Mouse (Mus musculus) stomach, postnatal 0 days (tissue): ENCODE measurements around the gene Nat9. TPM values are rescaled to one million over a fixed set of nuclear protein-coding genes. Genes with fewer than 3 reads are reported as not detected.
A peak's percentile ranks its signal among the peaks of the same experiment; 100 is the strongest.

Experiments
- ATAC-seq: fragments of 200-750 bp; cut with Nextera tagmentation; 2 replicates; pipeline ENCODE4 v1.8.0; 2017; ENCODE audit not compliant: low FRiP score, low TSS enrichment
- DNase-seq: peaks from one replicate; pipeline ENCODE4 v3.0.0-alpha.2; 2016; ENCODE audit warnings: low spot score
- H3K27ac ChIP-seq: fragments of 300-500 bp; sonication (generic); replicated peaks from 2 replicates; pipeline ENCODE4 v1.5.1; 2014; ENCODE audit warnings: mild to moderate bottlenecking, control low read depth
- H3K27me3 ChIP-seq: fragments of 300-500 bp; sonication (generic); 2 replicates; pipeline ENCODE4 v1.6.1; 2014; ENCODE audit warnings: low read length; ENCODE audit not compliant: control insufficient read depth, insufficient read depth
- H3K36me3 ChIP-seq: fragments of 300-500 bp; sonication (generic); 2 replicates; pipeline ENCODE4 v1.6.1; 2014; ENCODE audit warnings: low read length, mixed read lengths; ENCODE audit not compliant: control insufficient read depth, insufficient read depth
- H3K4me1 ChIP-seq: fragments of 300-500 bp; sonication (generic); replicated peaks from 2 replicates; pipeline ENCODE4 v1.6.1; 2014; ENCODE audit warnings: antibody characterized with exemption; ENCODE audit not compliant: control insufficient read depth, insufficient read depth
- H3K4me2 ChIP-seq: fragments of 300-500 bp; sonication (generic); replicated peaks from 2 replicates; pipeline ENCODE4 v1.6.1; 2014; ENCODE audit warnings: low read depth, mild to moderate bottlenecking, control low read depth, moderate library complexity
- H3K4me3 ChIP-seq: fragments of 300-500 bp; sonication (generic); 2 replicates; pipeline ENCODE4 v1.5.1; 2014; ENCODE audit warnings: low read depth, low read length, control low read depth
- H3K9ac ChIP-seq: fragments of 300-500 bp; sonication (generic); 2 replicates; pipeline ENCODE4 v1.6.1; 2014; ENCODE audit warnings: mild to moderate bottlenecking, low read length, control low read depth, mixed read lengths
- H3K9me3 ChIP-seq: fragments of 300-500 bp; sonication (generic); 2 replicates; pipeline ENCODE4 v1.6.1; 2016; ENCODE audit warnings: low read length; ENCODE audit not compliant: control insufficient read depth
- CTCF ChIP-seq: IDR thresholded peaks from 2 replicates; pipeline ENCODE4 v1.5.1; 2016; ENCODE audit warnings: antibody characterized with exemption, low read depth, mild to moderate bottlenecking, moderate library complexity
- EP300 ChIP-seq: optimal IDR thresholded peaks from 2 replicates; pipeline ENCODE3; 2016; ENCODE audit warnings: antibody characterized with exemption
- WGBS: fragments of 180-500 bp; shearing (Covaris S2); extraction: QIAGEN DNeasy Blood & Tissue Kit; methylation state at CpG from one replicate; pipeline ENCODE4 v1.1.7; 2014; 5-methylcytosine and 5-hydroxymethylcytosine counted together
- polyA plus RNA-seq: library from polyadenylated mRNA; unstranded; fragments of >200 nt; fragmentation: Nextera tagmentation; extraction: Ambion mirVana; gene quantifications from 2 replicates; pipeline ENCODE4 v1.2.1, GENCODE M21; 2015

The Nat9 gene
- polyA plus RNA-seq, 1 experiment from 2014 or later, result 18.1 TPM

DNA sequence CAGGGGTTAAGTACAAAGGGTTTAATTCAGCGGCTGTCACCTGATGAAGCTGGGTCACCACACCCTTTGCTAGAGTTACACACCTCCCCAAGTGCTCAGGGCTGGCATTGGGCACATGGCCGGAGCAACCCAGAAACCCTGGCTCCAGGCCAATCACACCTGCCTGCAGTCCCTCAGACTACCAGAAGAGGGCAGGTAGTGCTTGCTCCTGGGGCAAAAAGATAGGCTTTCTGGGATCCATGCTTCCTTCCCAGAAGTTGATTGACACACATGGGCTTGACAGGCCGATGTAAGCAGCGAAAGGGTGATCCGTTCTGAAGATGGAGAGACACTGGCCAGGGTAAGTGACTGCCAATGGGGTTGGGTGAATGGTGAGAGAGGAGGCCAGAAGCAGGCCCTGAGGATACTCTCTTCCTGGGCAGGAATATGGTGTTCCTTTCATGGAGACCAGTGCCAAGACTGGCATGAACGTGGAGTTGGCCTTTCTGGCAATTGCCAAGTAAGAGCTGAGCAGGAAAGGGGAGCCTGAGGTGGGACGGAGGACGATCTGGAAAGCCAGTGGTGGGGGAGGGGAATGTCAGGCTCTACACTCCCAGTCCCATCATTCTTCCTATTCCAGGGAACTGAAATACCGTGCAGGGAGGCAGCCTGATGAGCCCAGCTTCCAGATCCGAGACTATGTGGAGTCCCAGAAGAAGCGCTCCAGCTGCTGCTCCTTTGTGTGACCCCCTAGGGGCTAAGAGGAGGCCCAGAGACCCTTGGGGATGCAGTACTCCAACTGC, 27.5 kb downstream of the Nat9 start:
- TF ChIP-seq CTCF (peak; percentile 90), EP300 (no peak)
- Histone ChIP-seq H3K4me2 (no peak overlapping the region), H3K9me3 (no peaks in the 10 kb centered on the region), H3K27me3 (no peaks in the 10 kb centered on the region), H3K4me3 (no peak overlapping the region), H3K9ac (no peak overlapping the region), H3K4me1 (no peaks in the 10 kb centered on the region), H3K27ac (no peak overlapping the region), H3K36me3 (no peaks in the 10 kb centered on the region)
- WGBS, result 57% methylated on average over 11 of the region's 11 CpGs
- peak; percentile 24; the same call in 1 of the 2 replicates for ATAC-seq
- DNase-seq, result peak; percentile 92

DNA sequence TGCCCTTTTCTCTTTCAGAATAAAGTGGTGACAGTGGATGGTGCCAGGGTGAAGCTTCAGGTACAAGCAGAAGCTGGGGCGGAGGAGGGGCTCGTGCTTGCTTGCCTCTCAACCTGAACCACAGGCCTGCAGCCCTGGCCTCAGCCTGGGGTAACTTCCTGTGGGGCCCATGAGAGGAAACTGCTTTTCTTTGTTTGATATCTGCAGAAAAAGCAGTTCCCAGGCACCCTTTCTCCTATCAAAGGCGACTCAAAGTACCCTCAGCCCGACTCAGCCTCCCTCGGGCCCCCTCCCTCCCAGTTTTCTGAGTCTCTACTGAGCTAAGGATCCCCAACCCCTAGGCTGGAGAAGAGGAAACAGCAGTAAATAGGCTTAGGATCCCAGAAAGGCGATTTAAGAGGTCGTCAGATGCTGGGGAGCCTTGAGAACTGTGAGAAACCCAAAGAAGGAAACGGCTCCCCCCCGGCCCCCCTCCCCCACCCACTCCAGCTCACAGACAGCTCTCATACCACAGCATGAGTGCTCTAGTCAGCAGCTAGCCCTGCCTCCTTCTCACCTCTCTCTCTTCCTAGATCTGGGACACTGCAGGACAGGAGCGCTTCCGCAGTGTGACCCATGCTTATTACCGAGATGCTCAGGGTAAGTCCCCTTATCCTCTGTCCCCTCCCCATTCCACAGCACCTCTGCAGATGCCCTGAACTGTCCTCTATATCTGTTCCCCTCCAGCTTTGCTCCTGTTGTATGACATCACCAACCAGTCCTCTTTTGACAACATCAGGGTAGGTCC, 29.5 kb downstream of the Nat9 start:
- ATAC-seq (no peak), DNase-seq (no peak)
- Histone ChIP-seq H3K9ac (no peak overlapping the region), H3K9me3 (no peaks in the 10 kb centered on the region), H3K4me1 (no peaks in the 10 kb centered on the region), H3K27ac (no peak overlapping the region; the same call in 1 of the 2 replicates), H3K27me3 (no peaks in the 10 kb centered on the region), H3K36me3 (no peaks in the 10 kb centered on the region), H3K4me2 (no peak overlapping the region), H3K4me3 (no peak overlapping the region)
- 23% methylated on average over 12 of the region's 12 CpGs for WGBS
- no peak for TF ChIP-seq CTCF
- no peak for TF ChIP-seq EP300

DNA sequence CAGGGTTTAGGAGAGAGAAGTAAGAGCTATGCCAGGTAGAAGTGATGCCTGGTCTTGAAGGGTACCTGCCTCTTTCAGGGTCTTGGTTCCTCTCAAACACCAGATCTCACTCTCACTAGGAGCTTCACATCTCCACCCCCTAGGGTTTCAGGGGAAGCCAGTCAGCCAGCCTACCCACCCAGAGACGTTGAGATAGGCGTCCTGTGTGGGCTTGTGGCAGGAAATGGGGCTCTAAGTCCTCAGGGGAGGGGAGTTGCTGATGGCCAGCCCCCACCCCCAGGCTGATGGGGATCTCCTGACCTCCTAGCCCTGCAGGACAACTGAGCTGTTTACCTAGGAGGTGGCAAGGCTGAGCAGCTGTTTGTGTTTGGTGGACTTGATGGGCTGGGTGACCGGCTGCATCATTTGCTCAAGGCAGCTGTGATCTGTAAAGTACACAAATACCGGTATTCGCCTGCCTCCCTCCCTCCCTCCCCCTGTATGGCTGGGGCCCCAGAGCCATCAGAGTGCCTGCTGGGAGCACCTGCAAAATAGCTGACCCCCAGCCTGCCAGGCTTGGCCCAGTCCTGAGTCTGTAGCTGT, 32.5 kb downstream of the Nat9 start:
- TF ChIP-seq EP300 (no peak), CTCF (no peak)
- DNase-seq (no peak), ATAC-seq (no peak)
- H3K4me2 ChIP-seq, result no peak overlapping the region
- H3K27ac ChIP-seq, result no peak overlapping the region
- H3K36me3 ChIP-seq, result no peaks in the 10 kb centered on the region
- no peaks in the 10 kb centered on the region for H3K27me3 ChIP-seq
- H3K4me1 ChIP-seq, result no peaks in the 10 kb centered on the region
- H3K9ac ChIP-seq, result 0 out of 2 replicates have a peak overlapping the region, but pooled peaks have one; percentile 13
- WGBS, result 5% methylated on average over 5 of the region's 5 CpGs
- no peaks in the 10 kb centered on the region for H3K9me3 ChIP-seq
- H3K4me3 ChIP-seq, result no peak overlapping the region

DNA sequence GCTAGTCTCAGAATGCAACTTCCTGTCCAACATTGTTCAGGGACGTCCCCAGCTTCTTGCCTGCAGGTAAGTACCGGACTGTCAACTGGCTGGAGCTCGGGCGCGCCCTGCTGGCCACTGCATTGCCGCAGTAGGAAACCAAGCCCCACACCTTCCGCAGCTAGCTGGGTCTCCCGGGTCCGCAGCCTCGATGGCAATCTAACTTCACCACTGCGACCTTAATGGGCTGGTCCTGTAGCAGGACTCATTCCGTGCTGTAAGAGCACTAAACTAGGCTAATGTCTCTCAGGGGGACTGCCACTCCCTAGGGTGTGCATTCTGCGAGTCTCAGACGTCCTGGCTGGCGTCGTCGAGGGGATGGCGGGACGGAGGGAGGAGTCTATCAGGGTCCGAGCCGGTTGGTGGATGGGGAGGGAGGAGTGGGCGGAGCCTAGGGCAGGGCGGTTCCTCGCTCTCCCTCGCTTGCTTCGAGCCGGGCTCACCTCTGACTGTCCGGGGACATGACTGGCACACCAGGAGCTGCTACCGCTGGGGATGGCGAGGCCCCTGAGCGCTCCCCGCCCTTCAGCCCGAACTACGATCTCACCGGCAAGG, 33.9 kb downstream of the Nat9 start:
- peak; percentile 87 for DNase-seq

DNA sequence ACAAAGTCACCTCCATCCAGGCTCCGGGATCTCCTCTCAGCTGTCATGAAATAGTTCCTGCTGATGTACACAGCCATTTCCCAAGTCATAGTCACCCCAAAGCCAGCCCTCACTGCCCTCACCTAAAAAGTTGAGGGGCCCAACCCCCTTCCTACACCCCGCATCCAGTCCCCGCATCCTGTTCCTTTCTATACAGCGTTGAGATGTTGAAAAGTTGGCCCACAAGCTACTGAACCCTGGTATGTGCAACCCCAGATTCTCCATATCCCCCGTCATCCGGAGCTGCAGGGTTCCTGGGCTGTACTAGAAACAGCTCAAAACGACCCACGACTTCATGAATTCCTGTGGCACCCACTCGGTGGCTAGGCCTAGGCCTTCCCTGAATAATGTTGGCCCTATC, 34.6 kb downstream of the Nat9 start:
- Histone ChIP-seq H3K36me3 (no peaks in the 10 kb centered on the region), H3K27me3 (no peaks in the 10 kb centered on the region), H3K27ac (no peak overlapping the region), H3K4me1 (no peaks in the 10 kb centered on the region), H3K4me3 (no peak overlapping the region), H3K4me2 (no peak overlapping the region; the same call in 1 of the 2 replicates), H3K9ac (no peak overlapping the region), H3K9me3 (no peaks in the 10 kb centered on the region)
- DNase-seq (no peak), ATAC-seq (no peak)
- 77% methylated on average over 9 of the region's 9 CpGs for WGBS
- TF ChIP-seq EP300, result no peak
- TF ChIP-seq CTCF, result no peak

More for the DNA sequence above, 33.9 kb downstream of the Nat9 start:
- ATAC-seq, result peak; percentile 86
- Histone ChIP-seq H3K4me3 (peak overlapping the region; percentile 15), H3K9ac (peak overlapping the region; percentile 35; the same call in 1 of the 2 replicates), H3K36me3 (no peaks in the 10 kb centered on the region), H3K4me1 (no peaks in the 10 kb centered on the region), H3K9me3 (no peaks in the 10 kb centered on the region), H3K4me2 (peak overlapping the region; percentile 41), H3K27ac (no peak overlapping the region), H3K27me3 (no peaks in the 10 kb centered on the region)
- WGBS, result under 1% methylated on average over 34 of the region's 35 CpGs
- TF ChIP-seq EP300 (no peak), CTCF (peak; percentile 91)
